Mouse (Mus musculus) adrenal gland, postnatal 36 days (tissue): ENCODE measurements around the gene Tgtp1. TPM values are rescaled to one million over a fixed set of nuclear protein-coding genes. Genes with fewer than 3 reads are reported as not detected.
"Not testable (repeated sequence)": the region's sequence is repeated elsewhere in the genome, so short reads cannot be mapped to it uniquely, and the experiment has no call there.

Source experiments
- DNase-seq, 2 experiments: peaks; one replicate each; pipeline ENCODE4 v3.0.0; 2021; ENCODE audit warnings: mixed read lengths in 1 of 2
- long read RNA-seq, 2 experiments: library from polyadenylated mRNA; stranded (forward); transcript quantifications; one replicate each; pipeline ENCODE4 v2.0.0; 2021; ENCODE audit warnings: borderline sequencing depth in 2 of 2
- total RNA-seq, 2 experiments: library from RNA; stranded (reverse); gene quantifications; 2 replicates each; pipeline ENCODE4 v1.2.3; 2021

Tgtp1 gene
- total RNA-seq, result 1 to 10 TPM; 3.5 to 4.6 TPM
- long read RNA-seq, experiment 1, transcript Tgtp1-201 (2 exons, 2,823 nt), result major isoform, 5 of 5 reads
- long read RNA-seq, experiment 1, partial matches to known transcripts, result 0 of 5 reads
- long read RNA-seq, experiment 1, other reads (novel, unspliced or antisense), result 0 of 5 reads
- long read RNA-seq, experiment 2, partial matches to known transcripts, result 0 of 2 reads
- long read RNA-seq, experiment 2, other reads (novel, unspliced or antisense), result 0 of 2 reads

DNA sequence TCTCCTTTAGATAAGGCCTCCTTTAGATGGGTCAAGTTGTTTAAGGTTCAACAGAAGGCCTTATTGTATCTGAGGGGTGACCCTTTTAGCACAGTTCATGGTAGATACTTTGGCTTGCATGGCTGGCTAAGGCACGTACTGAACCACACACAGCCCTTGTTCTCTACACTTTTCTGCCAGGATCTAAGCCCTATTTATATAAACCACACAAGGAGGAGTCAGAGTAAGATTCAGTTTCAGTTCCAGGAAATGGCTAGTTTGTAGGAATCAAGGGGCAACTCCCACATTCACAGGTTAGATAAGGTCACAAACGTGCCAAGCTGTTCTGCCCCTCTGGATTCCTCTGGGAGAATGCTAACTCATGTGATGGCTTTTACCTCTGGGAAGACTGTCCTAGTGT lies at the start of gene Tgtp1:
TSS of gene Tgtp1 (minus strand) at position 155 of the 400 bp plus-strand sequence.
- not testable (repeated sequence) for DNase-seq

- not testable (repeated sequence) for DNase-seq
Observed at GRCm38 (mm10) chr11:49012074-49012473, 18.1 kb upstream of the Tgtp1 start.

- not testable (repeated sequence) for DNase-seq
Observed at GRCm38 (mm10) chr11:49006785-49007184, 12.8 kb upstream of the Tgtp1 start.

- not testable (repeated sequence) for DNase-seq
Observed at GRCm38 (mm10) chr11:49006317-49006716, 12.3 kb upstream of the Tgtp1 start.

DNA sequence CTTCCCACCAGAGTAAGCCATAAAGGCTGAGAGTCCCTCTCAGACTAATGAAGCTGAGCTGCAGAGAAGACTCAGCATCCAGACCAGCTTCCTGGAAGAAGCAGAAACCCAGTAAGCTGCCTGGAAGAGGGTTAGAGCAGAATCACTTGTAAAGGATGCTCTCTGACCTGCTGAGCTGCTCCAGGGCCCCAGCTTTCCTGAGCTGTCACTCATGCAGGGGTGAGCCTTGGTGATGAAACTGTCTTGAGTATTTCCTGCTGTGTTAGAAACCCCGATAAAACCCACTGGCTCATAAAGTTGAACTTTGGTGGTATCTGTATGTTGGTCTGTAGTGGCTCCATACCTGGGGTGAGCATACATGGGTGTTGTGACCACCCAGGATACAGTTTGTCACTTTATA lies 6.4 kb upstream of the Tgtp1 start:
- not testable (repeated sequence) for DNase-seq

GRCm38 (mm10) chr11:48993296-48993695 lies 676 bp downstream of the Tgtp1 start:
- DNase-seq, result peak; percentile 16 to 25

GRCm38 (mm10) chr11:48991740-48992520 lies 2.0 kb downstream of the Tgtp1 start, which contains the start of gene Gm12185:
Gene Gm12185 (minus strand): TSS chr11:48992226.
- peak in 1 of 2 experiments; percentile 8 for DNase-seq

- not testable (repeated sequence) for DNase-seq
Observed at GRCm38 (mm10) chr11:48989981-48990380, 4.0 kb downstream of the Tgtp1 start.

- not testable (repeated sequence) for DNase-seq
Observed at GRCm38 (mm10) chr11:48988219-48988618, 5.8 kb downstream of the Tgtp1 start.

DNA sequence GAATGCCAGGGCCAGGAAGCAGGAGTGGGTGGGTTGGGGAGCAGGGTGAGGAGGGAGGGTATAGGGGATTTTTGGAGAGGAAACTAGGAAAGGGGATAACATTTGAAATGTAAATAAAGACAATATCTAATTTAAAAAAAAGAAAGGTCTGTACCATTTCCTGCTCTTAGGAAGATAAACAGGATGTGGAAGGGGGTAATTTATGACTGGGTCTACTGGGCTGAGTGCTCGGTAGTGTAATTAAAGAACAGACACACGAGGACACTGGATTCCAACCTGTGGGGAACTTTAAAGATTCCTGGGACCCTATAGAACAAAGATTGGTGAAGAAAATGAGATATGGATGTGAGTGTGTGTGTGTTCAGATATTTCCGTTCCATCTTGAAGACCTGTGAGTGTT lies 11.1 kb downstream of the Tgtp1 start:
- DNase-seq, result not testable (repeated sequence)

GRCm38 (mm10) chr11:48980052-48980451 lies 13.9 kb downstream of the Tgtp1 start:
- DNase-seq, result not testable (repeated sequence)

DNA sequence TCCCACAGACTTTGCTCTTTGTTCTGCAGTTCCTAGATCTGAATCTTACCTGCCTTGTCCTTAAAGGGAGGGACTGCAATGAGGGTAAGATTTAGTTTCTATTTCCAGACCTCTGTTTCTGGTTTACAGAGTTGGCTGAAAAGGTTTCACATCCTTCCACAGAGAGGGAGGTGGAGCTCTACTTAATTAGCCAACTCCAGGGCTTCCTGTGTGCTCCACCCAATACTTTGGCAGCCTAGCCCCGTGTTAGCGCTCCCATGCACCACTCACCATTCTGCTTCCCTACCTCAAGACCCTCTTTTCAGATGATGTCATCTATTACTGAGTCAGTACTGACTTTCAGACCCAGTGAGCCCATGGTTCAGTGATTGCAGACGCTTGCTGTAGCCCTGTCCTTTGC lies 14.7 kb downstream of the Tgtp1 start, which contains the start of gene 9930111J21Rik1:
TSS of gene 9930111J21Rik1 (minus strand) at position 148 of the 400 bp plus-strand sequence.
- DNase-seq, result not testable (repeated sequence)

DNA sequence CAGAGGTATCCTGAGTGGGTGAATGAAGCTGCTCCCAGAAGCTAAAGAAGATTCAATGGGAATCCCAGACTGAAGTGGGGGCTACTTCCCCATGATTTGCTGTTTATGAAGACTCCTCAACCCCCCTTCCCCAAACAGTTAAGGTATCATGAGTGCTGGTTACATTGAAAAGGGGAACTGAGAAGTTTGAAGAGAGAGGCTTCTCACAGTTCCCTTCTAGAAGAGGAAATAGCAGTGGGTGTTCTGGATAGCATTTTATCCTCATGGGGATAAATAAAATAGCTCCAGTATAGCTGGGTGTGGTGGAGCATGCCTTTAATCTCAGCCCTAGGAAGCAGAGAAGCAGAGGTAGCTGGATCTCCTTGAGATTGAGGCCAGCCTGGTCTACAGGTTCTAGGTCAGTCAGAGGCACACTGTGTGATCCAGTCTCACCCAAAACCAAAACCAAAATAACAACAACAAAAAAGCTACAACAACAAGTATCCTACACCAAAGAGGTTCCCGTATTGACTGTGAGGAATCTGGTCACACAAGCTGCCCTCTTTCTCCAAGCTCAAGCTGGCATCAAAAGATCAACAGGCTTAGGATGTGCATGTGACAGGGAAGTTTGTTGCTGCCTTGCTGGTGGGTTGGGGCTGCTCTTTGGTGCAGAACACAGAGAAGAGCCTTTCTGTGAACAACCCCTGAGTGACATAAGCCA lies 15.6 kb downstream of the Tgtp1 start, which contains the start of gene Olfr56:
TSS of gene Olfr56 (plus strand) at position 650 of the 700 bp plus-strand sequence.
- not testable (repeated sequence) for DNase-seq

DNA sequence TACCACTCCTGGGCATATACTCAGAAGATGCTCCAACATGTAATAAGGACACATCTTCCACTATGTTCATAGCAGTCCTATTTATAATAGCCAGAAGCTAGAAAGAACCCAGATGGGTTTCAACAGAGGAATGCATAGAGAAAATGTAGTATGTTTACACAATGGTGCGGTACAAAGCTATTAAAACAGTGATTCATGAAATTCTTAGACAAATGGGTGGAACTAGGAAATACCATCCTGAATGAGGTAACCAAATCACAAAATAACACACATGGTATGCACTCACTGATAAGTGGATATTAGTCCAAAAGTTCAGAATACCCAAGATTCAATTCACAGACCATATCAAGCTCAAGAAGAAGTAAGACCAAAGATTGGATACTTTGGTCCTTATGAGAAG lies 19.3 kb downstream of the Tgtp1 start:
- DNase-seq, result not testable (repeated sequence)

GRCm38 (mm10) chr11:48946090-48946489 lies 47.9 kb downstream of the Tgtp1 start, which contains the start of gene Psme2b:
Gene Psme2b (minus strand): TSS chr11:48946190.
- not testable (repeated sequence) for DNase-seq

DNA sequence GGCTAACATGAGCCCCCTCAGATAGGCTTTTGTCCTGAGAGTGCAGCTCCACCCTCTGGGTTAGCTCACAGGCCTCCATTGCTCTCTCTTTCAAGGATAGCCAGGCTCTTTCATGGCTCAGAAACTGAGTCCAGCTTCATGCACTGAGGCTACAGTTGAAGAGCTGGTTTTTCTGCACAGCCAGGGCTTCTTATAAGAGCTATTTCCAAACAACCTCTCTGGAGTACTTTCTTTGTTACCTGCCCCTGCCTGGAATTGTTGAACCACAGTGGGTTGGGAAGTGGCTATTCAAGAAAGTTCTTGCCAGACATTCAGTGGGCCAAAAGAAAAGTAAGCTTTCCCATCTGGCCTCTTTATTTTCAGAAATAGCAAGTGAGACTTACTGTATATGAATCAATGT lies 54.7 kb downstream of the Tgtp1 start:
- not testable (repeated sequence) for DNase-seq

Other genes starting within 250 kb of the Tgtp1 start
- 100 to 1,000 TPM; 711 to 729 TPM for gene Rack1, start 193.8 kb downstream of the Tgtp1 start, total RNA-seq
- 10 to 100 TPM; 32.9 to 45.2 TPM for gene Trim41, start 176.8 kb downstream of the Tgtp1 start, total RNA-seq
- gene Trim7, start 168.0 kb downstream of the Tgtp1 start, total RNA-seq, result 1 to 10 TPM; 6.4 to 8.6 TPM
- gene Gm12184, start 167.5 kb downstream of the Tgtp1 start, total RNA-seq, result 1 to 10 TPM; 1.4 to 3.2 TPM
- gene Irgm1, start 122.5 kb downstream of the Tgtp1 start, total RNA-seq, result 10 to 100 TPM; 23.9 to 24.5 TPM
- gene Gm5431, start 92.0 kb downstream of the Tgtp1 start, total RNA-seq, result 1 to 10 TPM; 2.0 to 2.8 TPM
- gene Psme2b, start 48.0 kb downstream of the Tgtp1 start, total RNA-seq, result 1 to 10 TPM; 4.8 to 5.5 TPM
- not detected for gene Olfr56, start 15.3 kb downstream of the Tgtp1 start, total RNA-seq
- gene 9930111J21Rik1, start 14.8 kb downstream of the Tgtp1 start, total RNA-seq, result 1 to 10 TPM; 2.4 to 3.6 TPM
- 1 to 10 TPM; 2.5 to 3.4 TPM for gene Gm12185, start 1.9 kb downstream of the Tgtp1 start, total RNA-seq
- gene 9930111J21Rik2, start 57.1 kb upstream of the Tgtp1 start, total RNA-seq, result 1 to 10 TPM; 2.5 to 4.8 TPM
- 1 to 10 TPM; 2.4 to 3.6 TPM for gene Tgtp2, start 70.0 kb upstream of the Tgtp1 start, total RNA-seq
- 1 to 10 TPM; 3.9 to 6.6 TPM for gene Ifi47, start 82.4 kb upstream of the Tgtp1 start, total RNA-seq
- gene Olfr1396, start 120.7 kb upstream of the Tgtp1 start, total RNA-seq, result 1 to 10 TPM; 1.1 to 2.1 TPM
- gene Olfr1395, start 148.1 kb upstream of the Tgtp1 start, total RNA-seq, result not detected
- gene Olfr1394, start 160.2 kb upstream of the Tgtp1 start, total RNA-seq, result not detected
- 10 to 100 TPM; 20.0 to 48.6 TPM for gene Btnl9, start 193.0 kb upstream of the Tgtp1 start, total RNA-seq
- gene Zfp62, start 209.1 kb upstream of the Tgtp1 start, total RNA-seq, result 10 to 100 TPM; 29.7 to 33.3 TPM